Mouse (Mus musculus) ES-E14 (cell line): ENCODE data around the gene Olfr519. TPM values are rescaled to one million over a fixed set of nuclear protein-coding genes. Genes with fewer than 3 reads are reported as not detected.

Source experiments
- DNase-seq: peaks from one replicate; pipeline ENCODE4 v3.0.0-alpha.2; 2013; ENCODE audit warnings: low read depth, low spot score
- H3K27ac ChIP-seq: 2 replicates; pipeline ENCODE4 v1.5.1; 2012; ENCODE audit warnings: low read depth, mild to moderate bottlenecking, low read length, moderate library complexity, mixed read lengths; ENCODE audit not compliant: poor library complexity, insufficient read depth, severe bottlenecking
- H3K36me3 ChIP-seq: 2 replicates; pipeline ENCODE4 v1.6.1; 2012; ENCODE audit warnings: mild to moderate bottlenecking, low read length, moderate library complexity, mixed read lengths; ENCODE audit not compliant: control insufficient read depth, poor library complexity, insufficient read depth, severe bottlenecking
- H3K4me1 ChIP-seq, 2 experiments: fragments of 150-350 bp in 1 of 2; sonication (generic) in 1 of 2; 2 replicates each; pipeline ENCODE4 v1.6.1; 2012; ENCODE audit warnings: low read length in 2 of 2, mild to moderate bottlenecking in 1 of 2, mixed read lengths in 1 of 2; ENCODE audit not compliant: control insufficient read depth in 2 of 2, insufficient read depth in 2 of 2, poor library complexity in 1 of 2
- H3K4me3 ChIP-seq, 2 experiments: fragments of 150-350 bp in 1 of 2; sonication (generic) in 1 of 2; 2 replicates each; pipeline ENCODE4 v1.5.1; 2012; ENCODE audit warnings: low read length in 2 of 2, low read depth in 1 of 2, mild to moderate bottlenecking in 1 of 2, mixed read lengths in 1 of 2; ENCODE audit not compliant: insufficient read depth in 1 of 2, poor library complexity in 1 of 2, severe bottlenecking in 1 of 2
- H3K9ac ChIP-seq: 2 replicates; pipeline ENCODE4 v1.6.1; 2012; ENCODE audit warnings: low read depth, mild to moderate bottlenecking, low read length, mixed read lengths; ENCODE audit not compliant: poor library complexity, insufficient read depth, severe bottlenecking
- H3K9me3 ChIP-seq: fragments of 150-350 bp; sonication (generic); 2 replicates; pipeline ENCODE4 v1.6.1; 2012; ENCODE audit warnings: low read depth, mild to moderate bottlenecking, low read length; ENCODE audit not compliant: control insufficient read depth, insufficient read depth
- CHD2 ChIP-seq: IDR thresholded peaks from 2 replicates; pipeline ENCODE4 v1.6.1; 2014; ENCODE audit warnings: mild to moderate bottlenecking, low read depth, low read length, inconsistent platforms
- HCFC1 ChIP-seq: IDR thresholded peaks from 2 replicates; pipeline ENCODE4 v1.6.1; 2012; ENCODE audit warnings: low read length, inconsistent platforms, borderline replicate concordance; ENCODE audit not compliant: insufficient read depth
- MAFK ChIP-seq: IDR thresholded peaks from 2 replicates; pipeline ENCODE4 v1.6.1; 2014; ENCODE audit warnings: mild to moderate bottlenecking, low read depth, low read length, inconsistent platforms; ENCODE audit not compliant: insufficient read depth
- ZC3H11A ChIP-seq: IDR thresholded peaks from 2 replicates; pipeline ENCODE4 v1.6.1; 2012; ENCODE audit warnings: low read depth, mild to moderate bottlenecking, inconsistent platforms, low read length, borderline replicate concordance
- ZNF384 ChIP-seq: IDR thresholded peaks from 2 replicates; pipeline ENCODE4 v1.6.1; 2012; ENCODE audit warnings: low read depth, low read length, inconsistent platforms
- in situ Hi-C, 2 experiments: fragments of 600-800 bp; cut with MboI; formaldehyde crosslinking; loops; one replicate each; pipeline ENCODE4 v1.15.1; 2025; ENCODE audit warnings: low sequenced_read_pairs in 2 of 2, inconsistent platforms in 1 of 2; ENCODE audit not compliant: unreplicated experiment in 2 of 2
- total RNA-seq: library from RNA; depleted of rRNA; stranded (reverse); fragments of 300-350 nt; gene quantifications from 2 replicates; pipeline ENCODE4 v1.2.3, GENCODE M21; 2012

Olfr519 gene
- total RNA-seq, 1 experiment, result not detected

DNA sequence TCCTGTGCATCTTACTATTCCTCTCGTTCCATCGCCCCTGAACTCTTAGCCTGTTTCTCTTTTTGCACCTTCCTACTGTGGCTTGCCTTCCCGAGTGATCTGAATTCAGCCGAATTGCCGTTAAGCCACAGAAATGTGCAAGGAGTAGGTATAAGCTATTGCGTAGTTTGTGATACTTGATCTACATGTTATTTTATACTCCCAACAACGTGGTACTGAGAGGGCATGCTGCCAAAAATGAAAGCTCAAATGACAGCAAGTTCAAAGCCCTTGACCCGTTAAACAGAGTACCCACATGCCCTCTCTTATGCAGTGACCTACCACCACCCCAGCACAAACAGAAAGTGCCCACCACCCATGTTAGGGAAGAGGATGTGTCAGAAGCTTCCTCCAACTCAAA, 40.6 kb upstream of the Olfr519 start:
- DNase-seq, result no peak
- Histone ChIP-seq H3K4me3 (peak overlapping the region; percentile 97 to 98), H3K9me3 (peaks cover 7% of the 10 kb centered on the region), H3K36me3 (peaks cover 34% of the 10 kb centered on the region), H3K27ac (no peak overlapping the region), H3K9ac (peak overlapping the region; percentile 99), H3K4me1 (peaks cover 0 to 6% of the 10 kb centered on the region in 2 experiments; a peak in 2 of 4 replicates)
- in situ Hi-C loops, result no loop called here
- TF ChIP-seq CHD2 (no peak), ZC3H11A (no peak), ZNF384 (no peak), HCFC1 (no peak), MAFK (no peak)

DNA sequence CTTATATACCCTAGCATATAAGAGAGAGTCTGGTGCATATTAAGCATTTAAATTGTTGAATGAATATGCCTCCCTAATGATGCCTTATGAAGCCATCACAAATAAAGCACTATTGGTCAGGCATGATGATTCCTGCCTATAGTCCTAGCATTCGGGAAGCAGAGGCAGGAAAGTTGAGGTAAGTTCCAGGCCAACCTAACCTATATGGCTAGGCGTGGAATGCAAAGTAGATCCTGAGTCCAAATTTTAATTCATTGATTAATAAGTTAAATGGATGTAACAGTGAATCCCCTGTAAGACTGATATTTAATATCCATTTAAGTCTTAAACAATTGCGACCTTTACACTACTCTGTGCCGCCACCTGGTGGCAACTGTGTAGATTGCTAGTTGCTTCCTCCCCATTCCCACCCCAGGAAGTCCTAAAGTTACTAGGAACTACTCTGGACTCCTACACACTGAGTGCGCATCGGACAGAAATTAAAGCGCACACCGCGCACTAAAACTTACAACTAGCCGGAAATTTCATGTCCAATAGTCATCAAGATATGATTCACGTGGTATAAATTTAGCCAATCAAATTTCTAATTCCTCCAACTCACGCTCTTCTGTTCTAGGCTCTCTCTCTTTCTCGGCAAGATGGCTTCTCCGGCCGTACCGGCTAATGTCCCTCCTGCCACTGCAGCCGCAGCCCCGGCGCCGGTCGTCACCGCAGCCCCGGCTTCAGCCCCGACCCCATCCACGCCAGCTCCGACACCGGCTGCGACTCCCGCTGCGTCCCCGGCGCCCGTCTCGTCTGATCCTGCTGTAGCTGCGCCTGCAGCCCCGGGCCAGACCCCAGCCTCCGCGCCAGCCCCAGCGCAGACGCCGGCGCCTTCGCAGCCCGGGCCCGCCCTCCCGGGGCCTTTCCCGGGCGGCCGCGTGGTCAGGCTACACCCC, 39.8 kb upstream of the Olfr519 start, which contains the start of gene Eif3f:
Gene Eif3f (plus strand): TSS at position 624 of the 938 bp plus-strand sequence.
- peak; percentile 96 for DNase-seq
- peaks cover 4% of the 10 kb centered on the region; the same call in 1 of the 2 replicates for H3K9me3 ChIP-seq
- H3K9ac ChIP-seq, result peak within 1 kb of the TSS; percentile 99
- H3K36me3 ChIP-seq, result peaks cover 30% of the 10 kb centered on the region
- peak within 1 kb of the TSS; percentile 97 to 98 for H3K4me3 ChIP-seq
- in situ Hi-C loops, result no loop called here
- peak within 1 kb of the TSS; percentile 45; the same call in 1 of the 2 replicates for H3K27ac ChIP-seq
- peaks cover 0 to 6% of the 10 kb centered on the region in 2 experiments; a peak in 2 of 4 replicates for H3K4me1 ChIP-seq
- TF ChIP-seq HCFC1 (peak; percentile 89), ZC3H11A (peak; percentile 80; the same call in 1 of the 2 replicates), CHD2 (peak; percentile 82), ZNF384 (no peak)

GRCm38 (mm10) chr7:108929726-108930393, 35.6 kb upstream of the Olfr519 start, which contains the start of gene Nlrp10:
Gene Nlrp10, minus strand, starts transcription at chr7:108930178.
- in situ Hi-C loops, result no loop called here
- no peaks in the 10 kb centered on the region for H3K36me3 ChIP-seq
- no peak for TF ChIP-seq ZNF384
- TF ChIP-seq CHD2, result no peak
- no peak for DNase-seq
- H3K9ac ChIP-seq, result no peak within 1 kb of the TSS
- H3K4me3 ChIP-seq, result no peak within 1 kb of the TSS
- no peaks in the 10 kb centered on the region for H3K4me1 ChIP-seq
- no peak within 1 kb of the TSS for H3K27ac ChIP-seq
- no peaks in the 10 kb centered on the region for H3K9me3 ChIP-seq

- H3K36me3 ChIP-seq, result no peaks in the 10 kb centered on the region
- H3K9me3 ChIP-seq, result no peaks in the 10 kb centered on the region
- in situ Hi-C loops, result no loop called here
- no peak overlapping the region for H3K27ac ChIP-seq
- no peak for DNase-seq
- TF ChIP-seq ZC3H11A, result no peak
- TF ChIP-seq CHD2, result no peak
- TF ChIP-seq HCFC1, result no peak
- TF ChIP-seq MAFK, result no peak
- TF ChIP-seq ZNF384, result no peak
- no peaks in the 10 kb centered on the region for H3K4me1 ChIP-seq
- no peak overlapping the region for H3K4me3 ChIP-seq
- H3K9ac ChIP-seq, result no peak overlapping the region
These were observed 34.3 kb upstream of the Olfr519 start for GRCm38 (mm10) chr7:108928280-108929188.
